Mouse (Mus musculus): ENCODE data around the gene Abca17. TPM values are rescaled to one million over a fixed set of nuclear protein-coding genes. Genes with fewer than 3 reads are reported as not detected.

Gene Abca17
- polyA plus RNA-seq, 1 experiment from 2014 or later = not detected

DNA sequence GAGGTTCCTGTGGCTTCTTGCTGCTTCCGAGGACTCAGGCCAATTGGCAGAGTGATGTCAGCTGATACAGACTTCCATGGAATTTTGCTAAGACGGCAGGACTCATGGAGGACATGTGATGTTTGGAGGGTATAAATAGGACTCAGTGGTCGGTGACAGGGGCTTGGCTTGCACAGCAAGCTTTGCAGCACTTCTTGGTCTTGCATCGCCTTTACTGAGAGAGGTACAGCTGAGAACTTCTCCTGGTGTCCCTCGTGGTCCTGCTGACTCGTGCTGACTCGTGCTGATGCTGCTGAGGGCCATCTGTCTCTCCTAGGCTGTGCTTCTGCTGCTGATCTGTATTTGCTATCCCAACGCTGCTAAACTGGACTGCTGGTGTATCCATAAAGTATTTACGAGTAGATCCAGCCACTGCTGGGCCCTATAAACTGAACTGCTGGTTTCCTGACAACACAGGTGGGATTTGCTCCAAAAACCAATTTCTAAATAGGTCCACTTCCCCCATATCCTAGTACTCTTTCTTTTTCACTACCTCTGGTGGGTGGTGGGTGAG is 67.5 kb downstream of the Abca17 start:
- no peak overlapping the region for H3K27ac ChIP-seq (replicated peaks; ENCODE audit: low read depth, low read length)
- DNase-seq (ENCODE audit: low spot score) (no peak), ATAC-seq (replicated peaks; ENCODE audit: insufficient number of reproducible peaks, low FRiP score, low TSS enrichment, low read depth) (no peak)
- H3K9ac ChIP-seq (replicated peaks; ENCODE audit: low read length) = no peak overlapping the region
- H3K9me3 ChIP-seq (replicated peaks; ENCODE audit: control insufficient read depth, low read length) = no peaks in the 10 kb centered on the region
- H3K4me2 ChIP-seq (ENCODE audit: low read depth, low read length) = no peak overlapping the region
- H3K36me3 ChIP-seq (replicated peaks; ENCODE audit: control insufficient read depth, insufficient read depth, low read depth, low read length) = no peaks in the 10 kb centered on the region
- no peak overlapping the region for H3K4me3 ChIP-seq (ENCODE audit: low read depth, low read length)
- WGBS = 76% methylated on average over 9 of the region's 9 CpGs
- H3K27me3 ChIP-seq (ENCODE audit: control insufficient read depth, insufficient read depth, low read length) = no peaks in the 10 kb centered on the region
- H3K4me1 ChIP-seq (ENCODE audit: control insufficient read depth, insufficient read depth, low read length) = no peaks in the 10 kb centered on the region

DNA sequence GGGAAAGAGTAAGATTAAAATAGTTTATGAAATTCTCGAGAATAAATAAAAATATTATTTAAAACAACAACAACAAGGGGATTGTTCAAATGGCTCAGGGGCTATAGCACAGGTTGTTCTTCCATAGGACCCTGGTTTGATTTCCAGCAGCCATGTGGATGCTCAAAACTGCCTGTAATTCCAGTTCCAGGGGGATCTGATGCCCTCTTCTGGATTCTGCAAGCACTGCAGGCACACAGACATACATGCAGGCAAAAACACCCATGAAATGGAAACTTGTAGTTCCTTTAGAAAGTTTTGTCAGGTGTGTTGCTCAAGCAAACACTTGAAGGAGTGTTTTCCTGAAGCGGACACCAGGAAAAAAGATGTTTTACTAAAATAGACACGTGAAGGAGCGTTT is 68.2 kb downstream of the Abca17 start:
- Histone ChIP-seq H3K4me2 (ENCODE audit: low read depth, low read length) (no peak overlapping the region), H3K4me1 (ENCODE audit: control insufficient read depth, insufficient read depth, low read length) (no peaks in the 10 kb centered on the region), H3K9ac (replicated peaks; ENCODE audit: low read length) (no peak overlapping the region), H3K9me3 (replicated peaks; ENCODE audit: control insufficient read depth, low read length) (no peaks in the 10 kb centered on the region), H3K36me3 (replicated peaks; ENCODE audit: control insufficient read depth, insufficient read depth, low read depth, low read length) (no peaks in the 10 kb centered on the region), H3K27me3 (ENCODE audit: control insufficient read depth, insufficient read depth, low read length) (no peaks in the 10 kb centered on the region), H3K4me3 (ENCODE audit: low read depth, low read length) (no peak overlapping the region), H3K27ac (replicated peaks; ENCODE audit: low read depth, low read length) (no peak overlapping the region)
- no peak for ATAC-seq (replicated peaks; ENCODE audit: insufficient number of reproducible peaks, low FRiP score, low TSS enrichment, low read depth)
- DNase-seq (ENCODE audit: low spot score) = no peak
- 62% methylated on average over 4 of the region's 4 CpGs for WGBS

DNA sequence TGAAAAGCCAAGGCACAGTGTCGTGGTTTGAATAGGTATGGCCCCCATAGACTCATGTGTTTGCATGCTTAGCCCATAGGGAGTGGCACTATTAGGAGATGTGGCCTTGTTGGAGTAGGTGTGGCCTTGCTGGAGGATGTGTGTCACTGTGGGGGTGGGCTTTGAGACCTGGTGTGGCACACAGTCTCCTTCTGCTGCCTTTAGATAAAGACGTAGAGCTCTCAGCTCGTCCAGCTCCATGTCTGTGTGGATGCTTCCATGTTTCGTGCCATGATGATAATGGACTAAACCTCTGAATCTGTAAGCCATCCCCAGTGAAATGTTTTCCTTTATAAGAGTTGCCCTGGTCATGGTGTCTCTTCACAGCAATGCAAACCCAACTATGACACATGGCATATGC is 71.0 kb downstream of the Abca17 start:
- Histone ChIP-seq H3K9me3 (replicated peaks; ENCODE audit: control insufficient read depth, low read length) (no peaks in the 10 kb centered on the region), H3K27me3 (ENCODE audit: control insufficient read depth, insufficient read depth, low read length) (no peaks in the 10 kb centered on the region), H3K9ac (replicated peaks; ENCODE audit: low read length) (no peak overlapping the region), H3K36me3 (replicated peaks; ENCODE audit: control insufficient read depth, insufficient read depth, low read depth, low read length) (no peaks in the 10 kb centered on the region), H3K27ac (replicated peaks; ENCODE audit: low read depth, low read length) (no peak overlapping the region), H3K4me3 (ENCODE audit: low read depth, low read length) (no peak overlapping the region), H3K4me1 (ENCODE audit: control insufficient read depth, insufficient read depth, low read length) (no peaks in the 10 kb centered on the region), H3K4me2 (ENCODE audit: low read depth, low read length) (no peak overlapping the region)
- DNase-seq (ENCODE audit: low spot score) = no peak
- WGBS = 84% methylated on average over 4 of the region's 4 CpGs
- no peak for ATAC-seq (replicated peaks; ENCODE audit: insufficient number of reproducible peaks, low FRiP score, low TSS enrichment, low read depth)

DNA sequence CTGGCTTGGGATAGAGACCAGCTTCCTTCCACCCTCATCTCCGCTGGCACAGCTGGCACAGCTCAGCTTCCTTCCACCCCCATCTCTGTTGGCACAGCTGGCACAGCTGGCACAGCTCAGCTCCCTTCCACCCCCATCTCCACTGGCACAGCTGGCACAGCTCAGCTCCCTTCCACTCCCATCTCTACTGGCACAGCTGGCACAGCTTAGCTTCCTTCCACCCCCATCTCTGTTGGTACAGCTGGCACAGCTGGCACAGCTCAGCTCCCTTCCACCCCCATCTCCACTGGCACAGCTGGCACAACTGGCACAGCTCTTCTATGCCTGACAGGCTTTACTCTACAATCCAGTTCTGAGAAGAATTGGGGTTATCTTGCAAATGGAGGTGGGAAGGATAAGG is 83.7 kb downstream of the Abca17 start:
- Histone ChIP-seq H3K4me2 (ENCODE audit: low read depth, low read length) (no peak overlapping the region), H3K9me3 (replicated peaks; ENCODE audit: control insufficient read depth, low read length) (no peaks in the 10 kb centered on the region), H3K4me3 (ENCODE audit: low read depth, low read length) (no peak overlapping the region), H3K9ac (replicated peaks; ENCODE audit: low read length) (no peak overlapping the region), H3K4me1 (ENCODE audit: control insufficient read depth, insufficient read depth, low read length) (no peaks in the 10 kb centered on the region), H3K27ac (replicated peaks; ENCODE audit: low read depth, low read length) (no peak overlapping the region), H3K36me3 (replicated peaks; ENCODE audit: control insufficient read depth, insufficient read depth, low read depth, low read length) (no peaks in the 10 kb centered on the region), H3K27me3 (ENCODE audit: control insufficient read depth, insufficient read depth, low read length) (no peaks in the 10 kb centered on the region)
- 89% methylated on average over 1 of the region's 1 CpGs for WGBS
- ATAC-seq (replicated peaks; ENCODE audit: insufficient number of reproducible peaks, low FRiP score, low TSS enrichment, low read depth) (no peak), DNase-seq (ENCODE audit: low spot score) (no peak)

DNA sequence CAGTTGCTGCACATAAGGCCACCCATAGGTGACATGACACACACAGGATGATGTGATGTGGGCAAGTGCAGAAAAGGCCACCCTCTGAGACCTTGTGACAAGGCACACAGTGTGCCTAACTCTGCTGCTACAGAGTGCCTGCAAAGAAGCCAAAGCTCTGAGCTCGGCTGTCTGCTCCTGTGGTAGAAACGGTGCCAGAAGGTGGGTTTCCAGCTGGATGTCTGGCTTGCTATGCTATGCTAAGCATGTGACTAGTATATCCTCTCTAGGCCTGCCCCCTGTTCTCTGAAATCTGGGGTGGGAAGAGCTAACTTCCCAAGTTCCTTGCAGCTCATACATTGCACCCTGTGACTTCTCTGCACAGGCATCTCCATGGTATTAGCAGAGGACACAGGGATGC is 86.1 kb downstream of the Abca17 start:
- Histone ChIP-seq H3K4me2 (ENCODE audit: low read depth, low read length) (no peak overlapping the region), H3K27ac (replicated peaks; ENCODE audit: low read depth, low read length) (no peak overlapping the region), H3K27me3 (ENCODE audit: control insufficient read depth, insufficient read depth, low read length) (no peaks in the 10 kb centered on the region), H3K4me3 (ENCODE audit: low read depth, low read length) (no peak overlapping the region), H3K9ac (replicated peaks; ENCODE audit: low read length) (no peak overlapping the region), H3K4me1 (ENCODE audit: control insufficient read depth, insufficient read depth, low read length) (no peaks in the 10 kb centered on the region), H3K9me3 (replicated peaks; ENCODE audit: control insufficient read depth, low read length) (no peaks in the 10 kb centered on the region), H3K36me3 (replicated peaks; ENCODE audit: control insufficient read depth, insufficient read depth, low read depth, low read length) (no peaks in the 10 kb centered on the region)
- DNase-seq (ENCODE audit: low spot score) (no peak), ATAC-seq (replicated peaks; ENCODE audit: insufficient number of reproducible peaks, low FRiP score, low TSS enrichment, low read depth) (no peak)
- WGBS = 94% methylated on average over 2 of the region's 2 CpGs

DNA sequence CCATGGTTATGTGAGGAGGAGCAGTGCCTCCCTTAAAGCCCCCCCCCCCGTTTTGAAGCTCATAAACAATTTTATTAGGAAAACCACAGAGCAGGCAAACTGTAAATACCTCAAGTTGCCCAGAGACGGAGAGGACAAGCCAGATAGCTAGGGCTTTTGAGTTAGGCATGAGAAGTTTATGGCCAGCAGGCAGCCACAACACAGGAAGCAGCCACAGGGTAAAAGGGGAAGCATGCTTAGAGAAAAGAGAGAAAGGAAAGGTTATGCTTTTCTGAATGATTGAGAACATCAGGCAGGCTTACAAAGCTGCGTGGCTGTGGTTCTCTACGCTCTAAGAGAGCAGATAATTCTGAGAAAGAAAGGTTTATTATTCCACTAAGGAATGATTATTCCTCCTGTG is 90.4 kb downstream of the Abca17 start:
- no peaks in the 10 kb centered on the region for H3K4me1 ChIP-seq (ENCODE audit: control insufficient read depth, insufficient read depth, low read length)
- DNase-seq (ENCODE audit: low spot score) (no peak), ATAC-seq (replicated peaks; ENCODE audit: insufficient number of reproducible peaks, low FRiP score, low TSS enrichment, low read depth) (no peak)
- H3K27ac ChIP-seq (replicated peaks; ENCODE audit: low read depth, low read length) = no peak overlapping the region
- H3K4me2 ChIP-seq (ENCODE audit: low read depth, low read length) = no peak overlapping the region
- WGBS = 72% methylated on average over 4 of the region's 4 CpGs
- H3K27me3 ChIP-seq (ENCODE audit: control insufficient read depth, insufficient read depth, low read length) = no peaks in the 10 kb centered on the region
- H3K36me3 ChIP-seq (replicated peaks; ENCODE audit: control insufficient read depth, insufficient read depth, low read depth, low read length) = no peaks in the 10 kb centered on the region
- no peak overlapping the region for H3K9ac ChIP-seq (replicated peaks; ENCODE audit: low read length)
- no peaks in the 10 kb centered on the region for H3K9me3 ChIP-seq (replicated peaks; ENCODE audit: control insufficient read depth, low read length)
- H3K4me3 ChIP-seq (ENCODE audit: low read depth, low read length) = no peak overlapping the region

DNA sequence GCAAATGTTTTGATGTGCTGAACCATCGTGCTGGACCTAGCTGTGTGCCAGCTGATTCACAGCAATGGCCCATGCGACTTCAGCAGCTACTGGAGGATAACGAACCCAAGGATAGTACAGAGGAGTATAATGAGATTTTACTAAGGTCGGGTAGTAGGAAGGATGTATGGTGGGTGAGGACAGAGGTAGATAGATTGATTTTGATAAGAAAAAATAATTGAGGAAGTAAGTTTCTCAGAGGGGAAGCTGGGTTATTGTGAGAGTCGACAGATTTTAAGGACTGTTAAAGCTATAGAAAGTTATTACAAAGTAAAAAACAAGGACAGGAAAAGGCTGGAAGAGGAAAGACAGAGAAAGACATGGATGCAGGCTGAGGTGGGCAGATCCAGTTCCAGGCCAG is 91.2 kb downstream of the Abca17 start:
- DNase-seq (ENCODE audit: low spot score) = no peak

DNA sequence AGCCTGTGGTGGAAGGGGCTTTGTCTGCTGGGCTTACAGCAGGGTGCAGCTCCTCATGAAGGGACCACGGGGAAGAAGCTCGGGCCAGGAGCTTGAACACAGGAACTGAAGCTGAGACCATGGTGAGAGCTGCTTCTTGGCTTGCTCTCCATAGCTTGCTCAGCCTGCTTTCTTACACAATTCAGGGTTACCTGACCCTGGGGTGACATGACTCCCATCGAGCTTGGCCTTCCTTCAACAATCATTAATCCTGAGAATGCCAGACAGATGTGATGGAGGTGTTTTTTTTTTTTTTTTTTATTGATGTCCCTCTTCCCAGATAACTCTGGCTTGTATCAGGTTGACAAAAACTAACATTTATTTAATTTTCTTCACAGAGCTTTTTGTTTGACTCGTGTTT is 91.9 kb downstream of the Abca17 start:
- H3K36me3 ChIP-seq (replicated peaks; ENCODE audit: control insufficient read depth, insufficient read depth, low read depth, low read length) = no peaks in the 10 kb centered on the region
- H3K27me3 ChIP-seq (ENCODE audit: control insufficient read depth, insufficient read depth, low read length) = no peaks in the 10 kb centered on the region
- no peak overlapping the region for H3K4me3 ChIP-seq (ENCODE audit: low read depth, low read length)
- DNase-seq (ENCODE audit: low spot score) (no peak), ATAC-seq (replicated peaks; ENCODE audit: insufficient number of reproducible peaks, low FRiP score, low TSS enrichment, low read depth) (no peak)
- H3K4me1 ChIP-seq (ENCODE audit: control insufficient read depth, insufficient read depth, low read length) = no peaks in the 10 kb centered on the region
- H3K9me3 ChIP-seq (replicated peaks; ENCODE audit: control insufficient read depth, low read length) = no peaks in the 10 kb centered on the region
- no peak overlapping the region for H3K9ac ChIP-seq (replicated peaks; ENCODE audit: low read length)
- H3K27ac ChIP-seq (replicated peaks; ENCODE audit: low read depth, low read length) = no peak overlapping the region
- WGBS = 83% methylated on average over 4 of the region's 4 CpGs
- no peak overlapping the region for H3K4me2 ChIP-seq (ENCODE audit: low read depth, low read length)

More for the DNA sequence above, 91.2 kb downstream of the Abca17 start:
- H3K9me3 ChIP-seq (replicated peaks; ENCODE audit: control insufficient read depth, low read length) = no peaks in the 10 kb centered on the region
- H3K27me3 ChIP-seq (ENCODE audit: control insufficient read depth, insufficient read depth, low read length) = no peaks in the 10 kb centered on the region
- 77% methylated on average over 5 of the region's 5 CpGs for WGBS
- H3K36me3 ChIP-seq (replicated peaks; ENCODE audit: control insufficient read depth, insufficient read depth, low read depth, low read length) = no peaks in the 10 kb centered on the region
- no peak overlapping the region for H3K27ac ChIP-seq (replicated peaks; ENCODE audit: low read depth, low read length)
- no peak overlapping the region for H3K4me2 ChIP-seq (ENCODE audit: low read depth, low read length)
- ATAC-seq (replicated peaks; ENCODE audit: insufficient number of reproducible peaks, low FRiP score, low TSS enrichment, low read depth) = no peak
- H3K4me3 ChIP-seq (ENCODE audit: low read depth, low read length) = no peak overlapping the region
- no peak overlapping the region for H3K9ac ChIP-seq (replicated peaks; ENCODE audit: low read length)
- no peaks in the 10 kb centered on the region for H3K4me1 ChIP-seq (ENCODE audit: control insufficient read depth, insufficient read depth, low read length)

All from embryonic facial prominence, embryonic 11.5 days (tissue).